Mouse (Mus musculus) bone marrow macrophage, adult 2 months (primary cell): ENCODE measurements around the gene Metap1.

Experiments used
- CTCF ChIP-seq: IDR thresholded peaks from 2 replicates; pipeline ENCODE4 v1.5.1; 2012; ENCODE audit warnings: low read depth, mild to moderate bottlenecking, low read length, moderate library complexity
- POLR2A ChIP-seq: IDR thresholded peaks from 2 replicates; pipeline ENCODE4 v1.6.1; 2012; ENCODE audit warnings: mild to moderate bottlenecking, low read depth, low read length, borderline replicate concordance

DNA sequence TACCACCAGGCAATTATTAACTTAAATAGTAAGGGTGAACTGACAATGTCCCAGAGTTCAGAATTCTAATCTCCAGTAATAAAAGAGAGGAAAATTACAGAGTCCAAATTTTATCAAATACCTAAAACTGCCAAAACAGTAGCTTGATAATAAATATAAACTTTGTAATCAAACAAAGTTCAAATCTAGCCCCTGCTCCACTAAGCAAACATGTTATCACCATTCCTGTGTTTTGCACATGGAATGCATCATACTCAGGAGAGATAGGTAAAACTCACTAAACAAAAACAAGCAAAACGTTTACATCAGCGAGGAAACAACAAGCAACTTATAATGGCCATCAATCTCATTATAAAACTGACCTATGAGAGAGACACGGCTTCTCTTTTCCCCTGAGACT lies 79.1 kb downstream of the Metap1 start:
- TF ChIP-seq CTCF: no peak
- TF ChIP-seq POLR2A: no peak
